Mouse (Mus musculus) urinary bladder, postnatal 4 days (tissue): ENCODE data around the gene Colgalt2.

Source experiments
- DNase-seq, 2 experiments: peaks; one replicate each; pipeline ENCODE4 v3.0.0; 2021 to 2022; ENCODE audit warnings: low spot score in 2 of 2

Gene Colgalt2

DNA sequence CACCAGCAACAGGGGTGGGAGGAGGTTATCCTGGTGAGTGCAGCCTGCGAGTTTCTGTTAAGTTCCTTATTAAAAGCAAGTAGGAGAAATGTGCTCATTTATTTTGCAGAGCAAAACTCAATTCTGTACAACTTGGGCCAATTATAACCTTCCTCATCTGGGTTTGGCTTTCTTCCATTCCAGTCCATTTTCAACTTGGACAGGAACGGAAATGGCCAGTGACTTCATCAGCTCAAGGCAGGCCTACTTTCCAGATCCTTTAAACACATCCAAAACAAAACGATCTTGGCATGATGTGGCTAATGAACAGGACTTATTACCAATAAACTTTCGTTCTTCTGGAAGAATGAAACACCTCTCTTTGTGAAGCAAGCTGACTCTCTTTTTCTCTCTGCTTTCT, 76.5 kb downstream of the Colgalt2 start:
- no peak for DNase-seq

DNA sequence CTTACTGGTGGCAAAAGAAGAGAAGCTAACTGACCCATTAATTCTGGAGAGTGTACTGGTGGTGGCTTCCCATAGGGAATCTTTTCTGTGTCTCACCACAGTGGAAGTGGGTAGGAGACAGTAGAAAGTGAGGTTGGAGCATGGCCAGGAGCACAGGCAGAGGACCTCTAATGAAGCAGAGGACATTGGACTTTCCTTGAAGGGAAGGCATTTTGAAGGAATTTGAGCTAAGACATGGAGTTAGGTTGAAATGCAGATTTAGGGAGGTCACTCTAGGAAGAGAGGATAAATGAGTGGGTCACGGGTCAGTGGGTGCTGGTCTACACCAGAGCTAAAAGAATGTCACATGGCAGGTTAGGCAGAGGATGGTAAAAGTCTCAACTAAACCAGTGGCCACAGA, 91.2 kb downstream of the Colgalt2 start:
- no peak for DNase-seq

DNA sequence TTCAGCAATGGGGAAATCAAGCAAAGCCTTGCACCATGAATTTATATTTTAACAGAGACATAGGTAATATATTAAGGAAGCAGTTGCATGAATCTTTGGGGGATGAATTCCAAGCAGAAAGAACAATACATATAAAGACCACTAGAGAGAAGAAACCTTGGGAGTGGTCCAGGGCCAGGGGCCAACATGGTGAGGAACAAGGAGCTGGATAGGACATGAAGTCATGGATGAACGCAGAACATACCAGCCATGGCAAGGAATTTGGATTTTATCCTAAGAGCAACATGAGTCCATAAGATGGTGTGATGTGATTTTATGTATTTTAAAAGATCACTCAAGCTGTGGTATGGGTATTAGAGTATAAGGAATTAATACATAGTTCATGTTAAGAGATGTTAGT, 92.6 kb downstream of the Colgalt2 start:
- no peak for DNase-seq

DNA sequence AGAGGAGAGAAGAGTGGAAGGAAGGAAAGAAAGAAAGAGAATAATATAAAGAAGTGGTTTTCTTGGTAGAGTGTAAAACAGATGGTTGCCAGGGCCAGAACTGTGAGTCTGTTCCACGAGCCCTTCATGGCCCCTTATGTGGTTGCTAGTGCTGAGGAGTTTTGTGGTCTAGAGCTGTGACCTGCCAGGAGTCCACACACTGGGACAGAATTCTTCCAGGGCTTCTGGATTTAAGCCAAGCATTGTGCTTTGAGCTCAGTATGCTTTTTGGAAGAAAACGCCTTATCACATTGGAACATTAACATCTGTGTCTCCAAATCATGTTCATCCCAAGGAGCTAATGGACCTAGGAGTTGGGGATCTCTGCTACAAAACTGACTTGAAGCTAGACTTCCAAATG, 97.2 kb downstream of the Colgalt2 start:
- no peak for DNase-seq

DNA sequence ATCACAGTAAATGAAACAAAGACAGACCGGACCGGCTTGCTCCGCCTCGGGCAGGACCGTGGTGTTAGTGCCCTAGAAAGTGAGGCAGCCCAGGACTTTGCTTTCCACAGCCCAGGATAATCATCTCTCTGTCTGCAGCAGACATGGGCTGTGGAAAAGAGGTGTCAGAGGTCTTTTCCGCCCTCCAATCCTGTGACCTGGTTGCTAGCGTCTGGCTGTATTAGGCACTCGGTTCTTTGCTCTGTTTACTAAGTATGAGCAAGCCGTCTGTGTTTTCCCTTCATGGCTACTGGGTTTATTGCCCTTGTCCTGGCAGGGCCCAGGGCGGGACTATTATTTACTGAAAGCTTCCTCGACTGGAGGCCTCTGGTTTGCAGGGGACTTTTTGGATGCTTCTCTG, 98.0 kb downstream of the Colgalt2 start:
- DNase-seq, result no peak

DNA sequence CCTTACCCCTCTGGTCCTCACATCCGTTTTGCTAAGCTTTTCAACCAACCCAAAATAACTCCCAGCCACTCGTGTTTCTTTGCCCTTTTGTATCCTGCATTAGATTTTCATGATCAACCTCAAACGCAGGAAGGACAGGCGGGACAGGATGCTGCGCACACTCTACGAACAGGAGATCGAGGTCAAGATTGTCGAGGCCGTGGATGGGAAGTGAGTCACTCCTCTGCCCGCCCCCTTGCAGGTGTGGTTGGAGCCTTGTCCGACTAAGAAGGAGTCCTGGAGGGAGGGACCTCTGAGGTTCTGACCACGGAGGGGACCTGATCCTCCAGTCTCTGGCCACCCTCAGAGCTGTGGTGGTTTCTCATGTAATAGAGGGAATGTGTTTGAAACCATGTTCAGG, 100.2 kb downstream of the Colgalt2 start:
- peak in 1 of 2 experiments; percentile 52 for DNase-seq

DNA sequence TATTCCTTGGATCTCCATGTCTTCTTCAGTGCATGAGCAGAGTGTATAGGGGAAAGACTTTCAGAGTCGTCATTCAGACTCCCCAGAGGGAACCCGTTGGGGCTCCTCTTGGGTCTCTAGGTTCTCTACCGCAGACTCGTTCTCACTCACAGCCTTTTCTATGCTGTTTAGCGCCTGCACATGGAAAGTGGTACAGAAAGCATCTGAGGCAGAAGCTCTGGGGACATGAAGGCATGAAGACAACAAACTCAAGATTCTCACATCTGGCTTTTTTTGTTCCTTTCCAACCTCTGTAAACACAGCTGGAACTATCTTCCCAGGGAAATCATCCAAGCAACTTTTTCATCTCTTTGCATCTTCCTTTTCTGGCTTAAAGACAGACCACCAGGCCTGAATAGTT, 106.5 kb downstream of the Colgalt2 start:
- DNase-seq, result no peak

DNA sequence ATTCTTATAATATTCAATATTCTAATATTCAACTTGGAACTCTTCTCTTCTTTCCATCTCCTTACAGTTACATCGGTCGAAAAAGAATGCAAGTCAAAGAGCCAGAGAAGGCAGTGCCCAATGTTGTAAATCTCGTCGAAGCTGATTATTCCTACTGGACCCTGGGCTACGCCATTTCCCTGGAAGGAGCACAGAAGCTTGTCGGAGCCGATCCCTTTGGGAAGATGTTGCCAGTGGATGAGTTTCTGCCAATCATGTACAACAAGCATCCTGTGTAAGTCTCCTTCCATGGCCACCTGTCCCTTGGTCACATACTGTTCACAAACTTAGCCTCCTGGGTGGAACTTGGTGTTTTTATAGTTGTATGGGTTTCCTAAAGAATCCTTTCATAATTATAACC, 107.1 kb downstream of the Colgalt2 start:
- DNase-seq, result no peak

DNA sequence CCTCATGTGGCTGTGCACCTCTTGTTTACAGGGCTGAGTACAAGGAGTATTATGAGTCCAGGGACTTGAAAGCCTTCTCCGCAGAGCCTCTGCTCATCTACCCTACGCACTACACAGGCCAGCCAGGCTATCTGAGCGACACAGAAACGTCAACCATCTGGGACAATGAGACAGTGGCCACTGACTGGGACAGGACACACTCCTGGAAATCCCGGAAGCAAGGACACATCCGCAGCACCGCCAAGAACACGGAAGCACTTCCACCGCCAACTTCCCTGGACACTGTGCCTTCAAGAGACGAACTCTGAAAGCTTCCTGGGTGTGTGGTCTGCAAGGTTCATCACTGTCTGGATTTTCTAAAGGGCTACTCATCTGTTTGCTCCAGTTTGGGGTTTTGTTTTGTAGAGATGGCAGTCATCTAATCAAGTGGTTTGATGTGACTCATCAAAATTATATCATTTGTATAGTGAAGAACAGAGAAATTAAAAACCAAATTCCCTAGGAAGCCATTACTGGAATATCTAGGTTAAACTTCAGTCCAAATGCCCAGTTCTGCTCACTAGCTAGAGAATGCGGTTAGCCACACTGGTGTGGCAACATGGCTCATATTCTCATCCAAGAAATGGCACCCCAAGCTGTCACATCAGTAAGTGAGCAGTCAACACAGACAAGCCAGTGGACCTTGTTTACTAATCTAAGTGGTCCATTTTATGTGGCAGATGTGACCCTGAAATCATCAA, 109.0 kb downstream of the Colgalt2 start:
- no peak for DNase-seq

DNA sequence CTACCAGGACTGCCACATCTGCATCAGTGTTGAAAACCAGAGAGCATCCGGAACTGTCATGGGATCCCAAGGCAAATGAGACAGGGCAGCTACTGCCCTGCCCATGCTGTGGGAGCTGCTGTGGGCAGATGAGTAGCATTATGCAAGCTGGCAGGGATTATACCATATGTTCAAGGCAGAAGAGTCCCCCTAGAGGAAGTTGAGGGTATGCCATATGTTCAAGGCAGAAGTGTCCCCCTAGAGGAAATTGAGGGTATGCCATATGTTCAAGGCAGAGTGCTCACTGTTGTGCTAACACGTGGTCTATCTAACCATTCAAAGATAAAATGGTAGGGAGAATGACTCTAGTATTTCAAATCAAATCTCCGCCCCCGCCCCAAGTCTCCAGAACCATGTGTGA, 111.6 kb downstream of the Colgalt2 start:
- DNase-seq, result no peak

DNA sequence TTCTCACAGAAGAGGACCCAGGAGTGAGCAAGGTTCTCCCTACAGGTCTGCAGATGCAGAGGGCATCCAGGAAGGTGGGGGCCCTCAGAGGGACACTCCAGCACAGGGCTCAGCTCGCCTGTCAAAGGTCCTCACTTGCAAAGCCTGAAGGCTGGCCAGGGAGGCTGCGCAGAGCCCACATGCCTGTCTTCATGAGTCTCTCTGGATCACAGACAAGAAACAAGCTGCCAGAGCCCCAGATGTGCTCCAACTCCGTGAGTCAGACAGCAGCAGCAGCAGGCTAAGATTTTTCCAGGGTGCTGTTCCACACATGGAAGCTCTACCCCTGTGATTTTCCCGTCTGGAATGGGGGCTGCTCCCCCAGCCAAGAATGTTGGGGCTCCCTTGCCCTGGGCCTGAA, 114.6 kb downstream of the Colgalt2 start:
- DNase-seq, result no peak

DNA sequence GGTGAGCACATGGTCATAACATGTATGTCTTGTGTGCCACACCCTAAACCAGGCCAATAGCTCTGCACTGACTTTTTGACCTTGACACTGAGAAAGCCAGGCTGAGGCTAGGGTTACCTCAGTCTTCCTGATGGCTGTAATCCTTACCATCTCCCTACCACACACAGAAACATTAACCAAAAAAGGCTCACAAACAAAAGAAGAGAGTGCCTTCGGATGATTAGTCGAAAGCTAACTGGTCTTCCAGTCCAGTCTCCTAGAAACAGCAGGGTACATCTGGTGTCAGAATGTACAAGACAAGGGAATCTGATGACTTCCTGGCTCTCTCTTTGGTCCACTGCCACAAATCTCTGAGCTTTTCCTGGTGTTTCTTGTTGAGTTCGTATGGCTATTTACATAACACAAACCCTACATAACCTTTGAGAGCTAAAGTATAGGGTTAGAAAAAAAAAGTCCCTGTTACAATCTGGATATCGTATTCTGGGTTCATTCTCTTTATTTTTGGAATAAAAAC, 117.5 kb downstream of the Colgalt2 start:
- DNase-seq, result no peak

DNA sequence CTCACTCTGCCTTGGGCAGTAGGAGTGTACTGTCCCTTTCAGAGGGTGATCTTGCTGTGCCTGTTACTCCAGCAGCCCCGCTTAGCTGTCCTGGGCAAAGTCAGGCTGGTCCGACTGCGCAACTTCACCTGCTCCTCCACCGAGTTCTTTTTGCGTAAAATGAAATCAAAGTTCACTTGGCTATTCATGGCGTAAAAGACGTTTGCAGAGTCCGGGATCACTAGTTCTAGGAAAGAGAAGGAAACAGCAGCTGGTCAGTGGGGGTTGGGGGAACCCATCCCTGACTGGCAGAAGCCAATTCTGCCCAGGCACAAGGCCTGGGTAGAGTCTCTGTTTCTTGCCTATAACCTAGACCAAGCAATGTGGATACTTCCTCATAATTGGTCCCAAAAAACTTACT, 119.3 kb downstream of the Colgalt2 start:
- DNase-seq, result no peak

DNA sequence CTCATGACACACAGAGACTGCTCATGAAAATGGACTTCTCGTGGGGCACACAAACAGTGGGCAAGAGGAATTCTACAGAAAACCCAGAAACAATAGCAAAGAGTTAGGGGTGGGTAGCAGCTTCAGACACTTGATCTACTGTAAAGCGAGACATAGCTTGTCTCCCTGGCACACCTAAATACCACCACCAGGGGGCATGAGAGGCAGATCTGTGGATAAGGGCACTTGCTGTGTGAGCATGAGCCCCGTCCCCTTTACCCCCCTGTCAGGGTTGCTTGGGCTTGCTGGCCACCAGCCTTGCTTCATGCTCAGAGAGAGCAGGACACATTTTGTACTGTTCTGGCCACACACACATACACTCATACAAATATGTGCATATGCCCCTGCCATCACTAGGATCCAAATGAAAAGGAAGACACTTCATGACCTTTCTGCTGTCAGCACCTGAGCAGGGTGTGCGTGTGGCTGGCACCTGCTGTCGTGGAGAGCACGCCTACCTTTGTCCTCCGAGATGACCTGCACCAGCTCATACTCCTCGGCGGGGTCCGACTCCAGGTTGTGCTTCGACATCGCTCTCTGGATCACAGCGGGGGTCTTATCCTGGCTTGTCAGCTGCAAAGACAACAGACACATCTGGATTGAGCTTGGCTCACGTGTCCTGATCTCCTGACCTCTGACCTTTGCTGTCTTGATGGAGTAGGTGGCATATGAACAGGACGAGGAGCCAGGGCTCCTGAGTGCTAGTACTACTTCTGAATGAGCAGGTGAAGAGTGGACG, 121.4 kb downstream of the Colgalt2 start:
- peak in 1 of 2 experiments; percentile 77 for DNase-seq

DNA sequence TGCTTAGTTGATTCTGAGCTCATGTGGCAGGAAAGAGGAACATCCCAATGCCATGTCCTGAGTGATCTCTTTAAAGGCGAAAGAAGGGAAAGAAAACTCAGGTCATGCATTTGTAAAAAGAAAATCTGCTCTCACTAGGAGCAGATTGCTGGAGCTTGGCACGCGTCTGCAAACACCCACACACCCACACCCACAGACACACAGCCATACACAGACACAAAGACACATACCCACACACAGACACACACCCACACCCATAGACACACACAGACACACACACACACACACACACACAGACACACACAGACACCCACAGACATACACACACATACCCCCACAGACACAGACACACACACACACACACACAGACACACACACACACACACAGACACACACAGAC, 122.6 kb downstream of the Colgalt2 start:
- no peak for DNase-seq

DNA sequence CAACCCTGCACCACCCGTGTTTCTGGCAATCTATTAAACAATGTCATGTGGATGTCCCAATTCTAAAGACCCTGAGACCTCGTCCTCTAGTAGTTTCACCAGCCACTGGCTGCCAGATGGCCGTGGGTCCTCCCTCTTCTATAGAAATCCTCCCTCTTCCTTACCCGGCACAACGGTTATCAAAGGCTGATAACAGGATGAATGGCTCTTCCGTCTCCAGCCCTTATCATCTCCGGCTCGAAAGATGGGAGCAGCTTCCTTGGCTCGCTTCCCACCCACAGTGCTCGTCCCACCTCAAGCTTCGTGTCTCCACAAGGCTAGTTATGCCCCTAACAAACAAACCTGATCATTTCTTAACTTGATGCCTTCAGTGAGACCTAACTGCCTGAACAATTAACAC, 123.7 kb downstream of the Colgalt2 start:
- no peak for DNase-seq

DNA sequence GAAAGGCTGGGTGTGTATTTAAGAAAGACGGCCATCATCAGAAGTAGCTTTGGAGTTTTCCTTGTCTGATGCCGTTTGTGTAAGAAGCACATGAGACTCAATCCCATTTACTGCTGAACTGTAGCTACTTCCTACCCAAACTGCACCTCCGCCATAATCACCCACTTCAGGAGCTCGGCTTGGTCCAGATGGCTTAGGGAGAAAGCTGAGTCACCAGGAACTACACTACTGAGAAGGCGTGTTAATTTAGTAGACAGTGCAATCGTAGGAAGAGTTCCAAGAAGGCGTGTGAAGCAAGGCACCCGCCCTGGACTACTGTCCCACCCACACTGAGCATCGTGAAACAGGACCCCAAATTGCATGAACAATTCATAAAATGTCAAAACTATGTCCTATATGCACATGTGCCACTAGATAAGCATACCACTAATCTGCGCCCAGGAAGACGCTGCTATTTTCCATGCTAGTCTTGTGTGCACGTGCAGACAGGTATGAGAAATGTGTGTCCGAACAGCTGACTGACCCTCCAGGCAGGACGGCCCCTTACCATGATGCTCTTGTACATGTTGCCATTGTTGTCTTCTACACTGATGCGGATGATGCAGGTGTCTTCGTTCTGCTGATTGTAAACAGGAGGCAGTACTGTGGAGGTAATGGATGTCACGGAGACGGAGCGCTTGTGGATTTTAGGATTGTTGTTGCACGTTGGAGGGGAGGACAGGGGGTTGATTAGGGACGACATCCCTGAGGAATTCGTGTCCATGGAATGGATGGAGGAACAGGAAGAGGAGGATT, 124.7 kb downstream of the Colgalt2 start:
- no peak for DNase-seq

DNA sequence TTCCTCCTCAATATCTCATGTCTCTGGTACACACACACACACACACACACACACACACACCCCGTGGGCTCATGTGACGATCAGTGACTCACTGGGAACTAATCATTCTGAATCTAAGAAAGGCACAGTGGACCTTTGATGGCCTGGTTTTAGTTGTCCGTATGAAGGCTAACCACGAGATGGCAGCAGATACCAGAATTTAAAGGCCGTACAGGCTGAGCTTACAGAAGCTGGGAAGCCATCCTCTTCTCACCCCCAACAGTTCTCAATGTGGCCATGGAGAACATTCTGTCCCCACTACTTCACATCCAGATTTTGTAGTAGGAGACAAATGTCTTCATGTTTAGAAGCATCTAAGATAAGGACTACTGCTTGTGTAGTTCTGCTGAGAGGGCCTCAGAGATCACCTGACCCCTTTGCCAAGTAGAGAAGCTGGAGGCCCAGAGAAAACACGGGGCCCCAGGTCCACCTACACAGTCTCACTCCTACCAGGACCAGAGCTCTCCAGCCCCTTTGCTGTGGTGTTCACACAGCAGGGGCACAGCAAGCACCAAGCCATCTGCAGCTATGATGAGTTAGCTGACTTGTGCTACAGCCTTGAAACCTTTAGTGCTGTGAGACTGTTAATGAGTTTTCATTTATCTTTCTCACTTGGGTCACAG, 125.5 kb downstream of the Colgalt2 start:
- peak; percentile 61 to 68 for DNase-seq

DNA sequence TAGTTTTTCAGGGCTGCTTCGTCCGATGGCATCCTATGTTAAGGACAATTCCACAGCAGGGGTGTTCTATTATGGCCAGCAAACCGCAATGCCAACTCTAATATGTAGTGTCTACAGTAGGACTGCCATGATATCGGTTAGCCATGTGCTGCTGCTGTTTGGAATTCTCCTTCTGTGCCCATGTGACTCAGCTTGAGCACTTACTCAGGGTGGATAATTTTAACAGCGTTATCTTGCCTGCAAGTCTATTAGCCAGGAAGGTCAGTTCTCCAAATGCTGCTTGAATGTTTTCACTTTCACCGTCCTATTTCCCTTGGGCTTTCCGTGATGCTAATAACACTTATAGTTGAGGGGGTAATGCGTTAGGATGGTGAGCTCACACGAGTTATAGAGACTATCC, 126.5 kb downstream of the Colgalt2 start:
- DNase-seq, result no peak

DNA sequence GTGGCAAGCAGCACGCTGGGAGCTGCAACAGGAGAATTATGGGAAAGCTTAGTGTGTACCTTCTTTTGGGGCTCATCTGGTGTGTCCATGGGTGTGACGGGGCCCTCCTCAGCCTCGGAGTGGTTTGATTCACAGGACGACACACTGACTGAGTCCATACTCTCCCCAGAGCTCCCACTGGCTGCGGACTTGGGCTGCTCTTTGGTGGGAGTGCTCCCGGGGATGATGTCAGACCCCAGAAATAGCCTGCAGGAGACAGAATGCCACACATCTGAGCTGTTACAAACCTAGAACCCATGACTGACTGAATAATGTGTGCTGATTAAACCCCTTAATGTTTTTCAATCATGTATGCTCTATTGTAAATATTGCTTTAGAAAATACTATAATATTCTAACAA, 128.6 kb downstream of the Colgalt2 start:
- DNase-seq, result no peak

DNA sequence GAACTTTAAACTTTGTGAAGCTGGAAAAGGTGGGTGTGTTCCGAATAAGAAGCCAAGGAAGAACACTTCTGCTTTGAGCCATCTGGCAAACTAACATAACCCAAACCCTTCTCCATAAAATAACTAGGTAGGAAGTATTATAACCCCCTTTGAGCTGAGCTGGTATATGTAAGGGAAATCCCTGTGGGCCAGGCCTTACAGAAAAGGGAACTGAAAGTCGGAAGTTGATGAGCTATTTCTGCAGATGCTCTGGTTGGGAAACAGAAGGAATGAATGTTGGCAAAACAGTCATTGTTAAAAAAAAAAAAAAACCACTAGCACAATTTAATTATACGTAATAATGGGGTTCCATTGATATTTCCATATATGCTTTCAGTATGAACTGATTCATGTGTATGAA, 129.1 kb downstream of the Colgalt2 start:
- DNase-seq, result no peak

DNA sequence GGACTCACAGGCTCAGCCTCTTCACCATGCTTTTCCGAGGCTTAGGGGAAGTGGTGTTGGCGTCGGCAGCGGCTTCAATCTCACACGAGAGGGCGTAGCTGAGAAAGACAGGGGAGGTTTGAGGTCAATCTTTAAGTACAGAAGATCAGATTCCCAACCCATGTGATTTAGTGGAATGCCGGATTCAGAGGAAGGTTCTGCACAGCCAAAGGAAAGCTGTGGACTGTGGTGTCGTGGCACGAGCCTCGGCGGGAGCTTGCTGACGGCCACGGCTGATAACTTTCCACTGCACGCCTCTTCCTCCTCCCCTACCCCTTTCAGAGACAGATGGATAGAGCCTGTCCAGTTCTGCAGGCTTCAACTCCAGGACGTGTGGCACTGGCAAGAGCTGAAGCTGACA, 131.9 kb downstream of the Colgalt2 start:
- DNase-seq, result peak in 1 of 2 experiments; percentile 29
